Mouse (Mus musculus) neutrophil, adult 5-6 weeks (primary cell): ENCODE data around the gene Dhodh. TPM values are rescaled to one million over a fixed set of nuclear protein-coding genes. Genes with fewer than 3 reads are reported as not detected.
A peak's percentile ranks its signal among the peaks of the same experiment; 100 is the strongest.

Experiments used
- ATAC-seq: fragments of 151-379, 151-347 bp; 2 replicates; pipeline ENCODE4 v1.8.0; 2017; ENCODE audit warnings: mild to moderate bottlenecking, moderate TSS enrichment; ENCODE audit not compliant: insufficient number of reproducible peaks, poor library complexity, low FRiP score, severe bottlenecking; ENCODE audit errors: extremely low read depth
- total RNA-seq: library from RNA; stranded (forward); fragments of 200-1000 nt; gene quantifications from 2 replicates; pipeline ENCODE4 v1.2.3, GENCODE M21; 2017

Gene Dhodh
- total RNA-seq, 1 experiment from 2014 or later = 24.2 TPM

GRCm38 (mm10) chr8:109591367-109591766, 17.1 kb downstream of the Dhodh start:
- ATAC-seq = no peak

DNA sequence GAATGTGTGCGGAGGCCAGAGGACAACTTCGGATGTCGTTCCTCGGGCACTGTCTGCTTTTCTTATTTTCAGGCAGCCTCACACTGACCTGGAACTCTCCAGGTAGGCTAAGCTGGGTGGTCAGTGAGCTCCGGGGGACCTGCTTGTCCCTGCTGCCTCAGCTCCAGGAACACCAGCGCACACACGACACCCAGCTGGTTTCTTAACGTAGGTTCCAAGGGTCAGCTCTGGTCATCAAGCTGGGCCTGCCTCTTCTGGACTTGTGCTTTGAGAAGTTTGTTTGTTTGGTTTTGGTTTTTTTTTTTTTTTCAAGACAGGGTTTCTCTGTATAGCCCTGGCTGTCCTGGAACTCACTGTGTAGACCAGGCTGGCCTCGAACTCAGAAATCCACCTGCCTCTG, 17.6 kb downstream of the Dhodh start:
- ATAC-seq = no peak

- ATAC-seq = no peak
Measured at GRCm38 (mm10) chr8:109586972-109587504, 21.4 kb downstream of the Dhodh start.

DNA sequence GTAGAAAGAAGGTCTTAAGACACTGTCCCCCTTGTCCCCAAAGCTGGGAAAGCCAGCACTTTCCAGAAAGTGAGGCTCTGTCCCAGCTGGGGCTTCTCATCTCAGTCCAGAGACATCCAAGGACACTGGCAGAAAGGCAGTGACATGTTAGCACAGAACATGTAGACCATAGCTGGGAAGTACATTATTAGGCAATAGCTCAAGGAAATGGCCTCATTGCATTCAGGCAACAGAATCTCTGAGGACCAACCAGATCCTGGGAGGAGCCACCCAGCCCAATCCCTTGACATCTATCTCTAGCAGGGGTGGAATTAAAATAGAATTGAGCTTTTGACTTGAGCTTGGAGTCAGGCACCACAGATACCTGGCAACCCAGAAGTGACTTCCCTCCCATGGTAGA, 22.8 kb downstream of the Dhodh start:
- peak; percentile 49 for ATAC-seq

DNA sequence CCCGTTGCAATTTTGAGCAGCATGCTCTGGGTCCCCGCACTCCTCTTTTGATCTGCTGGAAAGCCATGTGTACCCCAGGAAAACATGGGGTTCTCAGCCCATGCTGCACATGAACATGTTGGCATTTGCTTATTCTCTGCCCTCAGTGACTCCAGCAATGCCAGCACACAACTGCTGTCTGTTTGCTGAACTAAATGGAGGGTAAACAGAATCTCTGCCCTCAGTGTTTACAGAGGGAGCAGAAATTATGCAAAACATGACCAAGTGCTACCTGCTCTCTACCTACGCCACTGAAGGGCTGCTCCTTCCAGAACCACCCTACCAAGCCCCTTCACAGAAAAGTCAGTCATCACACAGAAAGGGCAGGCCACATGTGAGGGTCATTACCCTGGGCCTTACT, 23.6 kb downstream of the Dhodh start:
- no peak for ATAC-seq

GRCm38 (mm10) chr8:109584293-109584692, 24.2 kb downstream of the Dhodh start:
- no peak for ATAC-seq

GRCm38 (mm10) chr8:109578900-109579301, 29.6 kb downstream of the Dhodh start, which contains the start of gene Hp:
Gene Hp, minus strand, starts transcription at chr8:109579172.
- peak; percentile 75 for ATAC-seq

DNA sequence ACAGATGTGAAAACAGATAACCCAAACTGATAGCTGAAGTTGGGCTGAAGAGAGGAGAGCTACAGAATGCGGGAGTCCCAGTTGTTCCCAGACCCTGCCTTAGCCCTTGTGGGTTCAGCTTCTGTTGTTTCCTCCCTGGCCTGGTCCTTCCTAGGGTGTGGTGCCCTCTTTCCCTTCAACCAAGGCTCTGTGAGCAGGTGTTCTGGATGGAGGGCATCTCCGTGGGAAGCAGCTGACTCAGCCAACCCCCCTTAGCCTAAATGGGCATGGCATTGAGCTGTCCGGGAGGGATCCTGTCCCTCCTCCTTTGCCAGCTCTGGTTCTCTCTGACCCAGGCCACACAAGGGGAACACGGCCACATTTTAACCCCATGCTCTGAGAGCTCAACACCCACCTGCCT, 32.2 kb downstream of the Dhodh start:
- no peak for ATAC-seq

GRCm38 (mm10) chr8:109571139-109571538, 37.3 kb downstream of the Dhodh start:
- ATAC-seq = peak; percentile 27; the same call in 1 of the 2 replicates

GRCm38 (mm10) chr8:109565498-109566333, 42.8 kb downstream of the Dhodh start, which contains the start of the genes Dhx38 and Txnl4b:
Gene Dhx38, minus strand, starts transcription at chr8:109565861.
Gene Txnl4b, plus strand, starts transcription at chr8:109565892.
- peak; percentile 96 for ATAC-seq

DNA sequence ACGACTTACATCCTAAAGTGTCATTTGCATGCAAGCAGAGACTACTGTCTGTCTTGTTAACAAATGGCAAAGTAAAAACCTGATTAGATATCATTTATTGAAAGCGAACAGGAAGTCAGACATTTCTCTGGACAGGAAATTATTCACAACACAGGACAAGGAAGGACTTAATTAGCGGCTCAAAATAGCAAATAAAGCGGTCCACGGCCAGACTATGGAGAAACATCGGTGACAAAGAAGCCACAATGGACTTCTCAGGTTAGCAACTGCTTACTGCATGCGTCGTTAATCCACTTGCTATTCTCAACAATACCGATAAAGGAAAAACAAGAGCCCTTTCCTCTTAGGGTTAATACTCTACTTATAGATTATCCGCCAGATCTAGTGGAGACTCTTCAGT, 43.7 kb downstream of the Dhodh start:
- ATAC-seq = no peak

GRCm38 (mm10) chr8:109563881-109564280, 44.6 kb downstream of the Dhodh start:
- peak; percentile 27; the same call in 1 of the 2 replicates for ATAC-seq

DNA sequence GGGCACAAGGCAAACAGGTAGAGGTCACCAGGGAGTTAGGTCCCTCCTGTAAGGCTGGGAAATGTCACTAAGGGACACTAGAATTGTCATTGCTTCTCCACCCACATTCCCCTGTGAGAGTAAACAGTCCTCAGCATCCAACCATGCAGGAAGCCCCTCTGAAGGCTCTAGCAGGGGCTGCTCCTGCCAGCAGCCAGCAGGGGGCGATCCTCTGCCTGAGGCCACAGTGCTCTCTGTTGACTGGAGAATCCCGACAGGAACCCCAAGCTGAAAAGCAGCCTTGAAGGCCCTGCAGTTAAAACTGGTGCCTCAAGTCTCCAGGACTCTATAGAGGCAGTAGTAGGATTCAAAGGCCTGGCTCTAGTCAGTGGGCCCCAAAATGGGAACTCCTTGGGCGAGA, 56.8 kb downstream of the Dhodh start:
- ATAC-seq = no peak

DNA sequence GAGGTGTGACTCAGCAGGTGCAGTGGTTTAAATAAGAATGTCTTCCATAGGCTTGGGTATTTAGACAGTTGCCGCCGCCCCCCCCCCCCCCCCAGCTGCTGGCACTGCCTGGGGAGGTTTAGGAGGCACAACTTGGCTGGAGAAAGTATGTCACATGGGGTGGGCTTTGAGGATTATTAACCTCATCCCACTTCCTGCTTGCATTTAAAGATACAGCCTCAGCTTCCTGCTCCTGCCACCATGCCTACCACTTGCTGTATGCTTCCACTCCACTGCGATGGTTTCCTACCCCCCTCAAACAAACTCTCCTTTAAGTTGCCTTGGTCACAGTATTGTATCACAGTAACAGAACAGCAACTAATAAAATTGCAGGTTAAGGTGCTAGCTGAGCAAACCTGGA, 64.4 kb downstream of the Dhodh start:
- ATAC-seq = no peak

- ATAC-seq = no peak
Measured at GRCm38 (mm10) chr8:109542748-109543519, 65.5 kb downstream of the Dhodh start.

DNA sequence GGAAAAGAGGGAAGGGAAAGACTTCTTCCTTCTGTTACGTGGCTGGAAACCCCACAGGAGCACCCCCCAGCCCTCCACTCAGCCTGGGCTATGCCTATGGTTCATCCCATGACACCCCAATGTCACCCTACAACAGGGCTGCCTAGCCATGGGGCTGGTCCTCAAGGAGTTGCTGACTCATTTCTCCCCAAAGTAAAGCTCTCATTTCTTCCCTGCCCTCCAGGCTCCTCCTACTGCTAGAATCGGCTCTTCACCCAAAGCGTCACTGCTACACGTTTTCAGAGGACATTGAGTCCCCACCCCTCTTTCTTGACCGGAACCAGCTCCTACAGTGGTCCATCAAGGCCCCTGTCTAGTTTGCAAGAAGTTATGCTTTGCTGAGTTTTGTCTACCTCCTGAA, 66.3 kb downstream of the Dhodh start:
- no peak for ATAC-seq
